Mouse (Mus musculus) E14TG2a.4 (cell line): ENCODE data around the gene Focad.

Experiments used
- CTCF ChIP-seq: conservative IDR thresholded peaks from 2 replicates; pipeline ENCODE4 v1.5.1; 2014; ENCODE audit warnings: low read length
- NANOG ChIP-seq: IDR thresholded peaks from 2 replicates; pipeline ENCODE4 v1.6.1; 2014; ENCODE audit warnings: borderline replicate concordance, low read length, mixed read lengths
- POU5F1 ChIP-seq: IDR thresholded peaks from 2 replicates; pipeline ENCODE4 v1.6.1; 2014; ENCODE audit warnings: low read length, borderline replicate concordance

DNA sequence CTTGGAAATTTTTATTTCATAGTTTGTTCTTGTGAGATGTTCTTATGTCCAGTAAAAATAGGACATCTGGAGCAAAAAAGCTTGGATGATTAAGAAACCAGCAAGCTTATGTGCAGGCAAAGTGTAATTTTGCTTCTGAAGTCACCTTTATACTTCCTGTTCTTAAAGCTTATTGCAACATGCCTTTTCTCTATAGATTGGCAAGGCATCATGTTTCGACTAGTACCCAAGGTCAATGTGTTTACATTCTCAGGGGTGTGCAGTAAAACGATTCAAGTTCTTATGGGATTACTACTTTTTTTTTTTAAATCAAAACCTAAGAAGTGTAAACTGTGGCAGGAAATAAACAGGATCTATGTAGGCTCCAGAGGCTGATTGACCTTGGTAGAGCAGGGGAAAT, 242.9 kb downstream of the Focad start:
- TF ChIP-seq CTCF (no peak), POU5F1 (no peak), NANOG (no peak)
